Mouse (Mus musculus) gastrocnemius, postnatal 14 days (tissue): ENCODE results near the gene 4930595M18Rik. TPM values are rescaled to one million over a fixed set of nuclear protein-coding genes. Genes with fewer than 3 reads are reported as not detected.

Source experiments
- DNase-seq: peaks from one replicate; pipeline ENCODE4 v3.0.0; 2021; ENCODE audit warnings: mixed read lengths
- intact Hi-C: fragments of 180-260 bp; cut with DNase I; formaldehyde crosslinking; loops from one replicate; pipeline ENCODE4 v1.15.1; 2025; ENCODE audit warnings: low total_unique reads
- long read RNA-seq, 2 experiments: library from polyadenylated mRNA; stranded (forward); transcript quantifications; one replicate each; pipeline ENCODE4 v2.0.0; 2021
- total RNA-seq, 2 experiments: library from RNA; stranded (reverse); gene quantifications; 2 replicates each; pipeline ENCODE4 v1.2.3; 2021

Gene 4930595M18Rik
- not detected for total RNA-seq
- long read RNA-seq, experiment 1, result 0 reads
- long read RNA-seq, experiment 2, result 0 reads

DNA sequence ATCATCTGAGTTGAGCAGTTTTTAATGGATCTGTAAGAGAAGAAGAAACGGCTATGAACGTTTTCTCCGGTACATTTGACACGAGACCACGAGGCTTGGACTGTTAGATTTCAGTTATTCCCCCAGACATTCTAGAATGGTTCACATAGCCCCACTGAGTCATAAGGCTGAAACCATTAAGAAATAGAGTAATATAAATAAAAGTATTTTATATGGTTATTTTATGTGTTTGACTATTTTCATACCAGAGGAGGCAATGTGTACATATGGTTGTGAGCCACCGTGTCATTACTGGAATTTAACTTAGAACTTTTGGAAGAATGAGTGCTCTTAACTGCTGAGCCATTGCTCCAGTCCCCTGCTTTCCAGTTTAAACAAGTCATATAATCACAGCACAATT is at the start of gene 4930595M18Rik:
Gene 4930595M18Rik, minus strand, starts transcription at position 101 of the 400 bp plus-strand sequence.
- intact Hi-C loops, result no loop called here
- DNase-seq, result no peak

DNA sequence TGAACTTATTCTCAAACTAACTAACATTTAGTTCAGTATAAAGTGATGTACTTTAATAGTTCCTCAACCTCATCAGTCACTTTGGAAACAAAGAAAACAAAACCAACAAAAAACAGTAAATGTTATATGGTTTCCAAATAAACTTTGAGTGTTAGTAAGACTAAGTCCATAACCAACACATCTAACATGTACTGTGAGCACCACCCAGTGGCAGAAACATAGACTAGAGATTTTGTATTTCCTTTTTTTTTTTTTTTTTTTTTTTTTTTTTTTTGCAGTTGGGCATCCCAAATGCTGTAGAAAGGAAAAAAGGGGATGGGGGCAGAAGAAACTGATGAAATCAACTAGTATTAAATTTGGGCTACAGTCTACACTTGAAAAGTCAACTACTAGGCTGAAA is 14.6 kb upstream of the 4930595M18Rik start:
- intact Hi-C loops, result no loop called here

More for the DNA sequence above, 14.6 kb upstream of the 4930595M18Rik start:
- no peak for DNase-seq
